Mouse (Mus musculus): ENCODE data around the gene Acot5. TPM values are rescaled to one million over a fixed set of nuclear protein-coding genes. Genes with fewer than 3 reads are reported as not detected.

Gene Acot5
- polyA plus RNA-seq, 1 experiment, result not detected

DNA sequence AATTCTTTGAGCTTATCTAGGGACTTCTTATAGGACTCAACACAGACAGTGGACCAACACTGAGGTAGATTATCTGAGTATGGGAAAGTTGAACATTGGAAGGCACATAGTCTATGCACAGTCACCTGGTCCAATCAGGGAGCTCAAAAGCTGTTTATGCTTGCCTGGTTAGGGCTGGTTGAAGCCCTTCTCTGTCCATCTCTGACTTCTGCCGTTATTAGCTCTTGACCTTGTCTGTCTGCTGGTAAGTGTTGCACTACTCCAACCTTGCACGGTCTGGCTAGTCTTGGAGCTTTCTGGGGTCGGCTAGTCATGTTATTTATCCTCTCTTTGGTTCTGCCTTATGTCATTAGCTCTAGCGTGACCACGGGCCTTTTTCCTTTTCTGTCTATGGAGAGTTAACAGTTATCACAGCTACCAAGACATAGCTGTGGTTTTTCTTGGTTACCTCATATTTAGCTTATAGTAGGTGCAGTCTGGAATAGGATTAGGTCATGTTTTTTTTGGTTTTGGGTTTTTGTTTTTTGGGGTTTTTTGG, 17.1 kb upstream of the Acot5 start, which contains the start of gene Acot3:
Gene Acot3, plus strand, starts transcription at position 208 of the 538 bp plus-strand sequence.
- no peak within 1 kb of the TSS for H3K4me3 ChIP-seq (ENCODE audit: low read depth, low read length)
- H3K4me1 ChIP-seq (ENCODE audit: control insufficient read depth, insufficient read depth, insufficient read length, low read length), result peaks cover 3% of the 10 kb centered on the region; the same call in 1 of the 2 replicates
- H3K36me3 ChIP-seq (ENCODE audit: control insufficient read depth, insufficient read depth, low read length), result no peaks in the 10 kb centered on the region
- no peak within 1 kb of the TSS for H3K27ac ChIP-seq (ENCODE audit: insufficient read depth, low read depth, low read length)
- H3K27me3 ChIP-seq (ENCODE audit: control insufficient read depth, insufficient read depth, low read length), result peaks cover 12% of the 10 kb centered on the region
- TF ChIP-seq POLR2A (IDR thresholded peaks at IDR 0.05; ENCODE audit: low read depth, low read length), result no peak
- no peak for TF ChIP-seq CTCF (IDR thresholded peaks at IDR 0.05; ENCODE audit: extremely low read depth, insufficient read length, insufficient replicate concordance, low read depth, low read length)
- WGBS, result 78% methylated on average over 5 of the region's 5 CpGs

GRCm38 (mm10) chr12:84052609-84053008, 16.5 kb upstream of the Acot5 start:
- Histone ChIP-seq H3K27me3 (ENCODE audit: control insufficient read depth, insufficient read depth, low read length) (peaks cover 12% of the 10 kb centered on the region), H3K36me3 (ENCODE audit: control insufficient read depth, insufficient read depth, low read length) (no peaks in the 10 kb centered on the region), H3K27ac (ENCODE audit: insufficient read depth, low read depth, low read length) (no peak overlapping the region), H3K4me1 (ENCODE audit: control insufficient read depth, insufficient read depth, insufficient read length, low read length) (peaks cover 3% of the 10 kb centered on the region; the same call in 1 of the 2 replicates), H3K4me3 (ENCODE audit: low read depth, low read length) (no peak overlapping the region)
- 92% methylated on average over 7 of the region's 7 CpGs for WGBS
- TF ChIP-seq POLR2A (IDR thresholded peaks at IDR 0.05; ENCODE audit: low read depth, low read length), result no peak

DNA sequence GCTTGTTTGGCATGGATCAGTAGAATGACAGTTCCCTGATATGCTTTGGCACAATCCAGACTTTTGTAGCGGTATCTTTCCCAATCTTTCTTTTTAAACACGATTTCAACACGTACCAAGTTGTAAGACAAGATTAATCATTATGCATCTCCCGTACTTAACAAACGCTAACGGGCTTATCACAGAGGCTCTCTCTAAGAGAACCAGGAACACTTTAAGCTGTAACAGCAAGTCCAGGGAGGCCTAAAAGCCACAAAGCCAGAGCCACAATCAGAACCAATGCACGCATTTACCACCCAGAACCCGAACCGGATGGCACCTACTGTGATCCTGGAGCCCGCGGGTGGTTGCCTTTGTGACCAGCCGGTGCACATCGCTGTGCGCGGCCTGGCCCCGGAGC, 16.0 kb upstream of the Acot5 start:
- no peak for TF ChIP-seq CTCF (IDR thresholded peaks at IDR 0.05; ENCODE audit: extremely low read depth, insufficient read length, insufficient replicate concordance, low read depth, low read length)
- Histone ChIP-seq H3K4me3 (ENCODE audit: low read depth, low read length) (peak overlapping the region; percentile 39), H3K27ac (ENCODE audit: insufficient read depth, low read depth, low read length) (no peak overlapping the region)

DNA sequence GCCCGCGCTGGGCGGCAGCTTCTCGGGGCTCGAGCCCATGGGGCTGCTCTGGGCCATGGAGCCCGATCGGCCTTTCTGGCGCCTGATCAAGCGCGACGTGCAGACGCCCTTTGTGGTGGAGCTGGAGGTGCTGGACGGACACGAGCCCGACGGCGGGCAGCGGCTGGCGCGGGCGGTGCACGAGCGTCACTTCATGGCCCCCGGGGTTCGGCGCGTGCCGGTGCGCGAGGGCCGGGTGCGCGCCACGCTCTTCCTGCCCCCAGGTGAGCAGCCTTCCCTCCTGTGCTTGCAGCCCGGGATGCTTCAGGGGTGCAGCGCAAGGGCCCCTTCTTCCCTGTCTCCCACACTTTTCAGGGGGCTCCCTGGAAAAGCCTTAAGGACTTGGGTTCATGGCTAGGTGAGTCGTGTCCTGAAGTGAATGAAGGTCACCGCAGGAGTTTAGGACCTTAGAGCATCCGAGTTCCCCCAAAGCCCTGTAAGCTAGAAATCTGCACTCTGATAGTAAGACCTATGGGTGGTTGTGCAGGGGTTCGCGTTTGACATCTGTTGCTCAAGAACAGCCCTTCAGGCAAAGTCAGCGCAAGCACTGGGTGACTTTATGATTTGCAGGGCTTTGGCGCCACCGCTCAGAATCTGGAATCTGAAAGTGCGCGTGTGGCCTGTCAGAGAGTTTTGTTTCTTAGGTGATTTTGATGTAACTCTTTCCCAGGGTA, 15.3 kb upstream of the Acot5 start:
- 3% methylated on average over 38 of the region's 46 CpGs for WGBS
- peak overlapping the region; percentile 39 for H3K4me3 ChIP-seq (ENCODE audit: low read depth, low read length)
- TF ChIP-seq POLR2A (IDR thresholded peaks at IDR 0.05; ENCODE audit: low read depth, low read length), result no peak
- no peak for TF ChIP-seq CTCF (IDR thresholded peaks at IDR 0.05; ENCODE audit: extremely low read depth, insufficient read length, insufficient replicate concordance, low read depth, low read length)
- H3K27me3 ChIP-seq (ENCODE audit: control insufficient read depth, insufficient read depth, low read length), result peaks cover 12% of the 10 kb centered on the region
- H3K27ac ChIP-seq (ENCODE audit: insufficient read depth, low read depth, low read length), result no peak overlapping the region
- peaks cover 3% of the 10 kb centered on the region; the same call in 1 of the 2 replicates for H3K4me1 ChIP-seq (ENCODE audit: control insufficient read depth, insufficient read depth, insufficient read length, low read length)
- H3K36me3 ChIP-seq (ENCODE audit: control insufficient read depth, insufficient read depth, low read length), result no peaks in the 10 kb centered on the region

More for the DNA sequence above, 16.0 kb upstream of the Acot5 start:
- WGBS, result 7% methylated on average over 16 of the region's 16 CpGs
- Histone ChIP-seq H3K4me1 (ENCODE audit: control insufficient read depth, insufficient read depth, insufficient read length, low read length) (peaks cover 3% of the 10 kb centered on the region; the same call in 1 of the 2 replicates), H3K27me3 (ENCODE audit: control insufficient read depth, insufficient read depth, low read length) (peaks cover 12% of the 10 kb centered on the region), H3K36me3 (ENCODE audit: control insufficient read depth, insufficient read depth, low read length) (no peaks in the 10 kb centered on the region)

DNA sequence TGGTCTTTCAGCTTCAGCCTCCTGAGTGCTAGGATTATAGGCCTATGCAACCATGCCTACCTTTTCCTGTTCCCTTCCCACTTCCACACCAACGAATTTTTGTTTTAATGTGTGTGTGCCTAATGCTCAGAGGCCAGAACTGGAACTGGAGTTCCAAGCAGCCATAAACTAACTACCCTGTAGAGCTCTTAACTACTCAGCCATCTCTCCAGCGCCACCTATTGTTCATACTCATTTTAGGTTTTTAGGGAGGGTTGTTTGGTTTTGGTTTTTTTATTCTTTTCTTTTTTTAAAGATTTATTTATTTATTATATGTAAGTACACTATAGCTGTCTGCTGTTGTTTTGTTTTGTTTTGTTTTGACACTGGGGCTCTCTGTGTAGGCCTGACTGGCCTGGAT, 8.2 kb upstream of the Acot5 start:
- no peak for TF ChIP-seq CTCF (IDR thresholded peaks at IDR 0.05; ENCODE audit: extremely low read depth, insufficient read length, insufficient replicate concordance, low read depth, low read length)
- TF ChIP-seq POLR2A (IDR thresholded peaks at IDR 0.05; ENCODE audit: low read depth, low read length), result no peak
- Histone ChIP-seq H3K27ac (ENCODE audit: insufficient read depth, low read depth, low read length) (no peak overlapping the region), H3K4me3 (ENCODE audit: low read depth, low read length) (no peak overlapping the region), H3K27me3 (ENCODE audit: control insufficient read depth, insufficient read depth, low read length) (no peaks in the 10 kb centered on the region; the same call in 1 of the 2 replicates), H3K4me1 (ENCODE audit: control insufficient read depth, insufficient read depth, insufficient read length, low read length) (no peaks in the 10 kb centered on the region), H3K36me3 (ENCODE audit: control insufficient read depth, insufficient read depth, low read length) (no peaks in the 10 kb centered on the region)
- 12% methylated on average over 2 of the region's 2 CpGs for WGBS

- WGBS, result 81% methylated on average over 20 of the region's 20 CpGs
These were observed 6.8 kb upstream of the Acot5 start for GRCm38 (mm10) chr12:84062336-84062735.

DNA sequence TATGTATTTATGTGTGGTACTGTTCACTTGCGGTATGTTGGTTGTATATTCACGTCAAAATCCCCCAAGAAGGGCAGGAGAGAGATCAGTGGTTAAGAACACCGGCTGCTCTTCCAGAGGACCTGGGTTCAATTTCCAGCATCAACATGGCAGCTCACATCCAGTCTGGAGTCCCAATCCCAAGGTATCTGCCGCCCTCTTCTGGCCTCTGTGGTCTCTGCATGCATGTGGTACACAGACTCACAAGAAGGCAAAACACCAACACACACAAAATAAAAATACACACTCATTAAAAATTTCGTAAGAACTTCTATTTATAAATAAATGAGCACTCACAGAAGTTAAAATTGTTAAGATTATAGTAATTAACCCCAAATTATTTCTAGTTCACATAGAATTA, 5.9 kb upstream of the Acot5 start:
- H3K4me1 ChIP-seq (ENCODE audit: control insufficient read depth, insufficient read depth, insufficient read length, low read length), result no peaks in the 10 kb centered on the region
- TF ChIP-seq POLR2A (IDR thresholded peaks at IDR 0.05; ENCODE audit: low read depth, low read length), result no peak
- peak; percentile 50; the same call in 1 of the 2 replicates for TF ChIP-seq CTCF (IDR thresholded peaks at IDR 0.05; ENCODE audit: extremely low read depth, insufficient read length, insufficient replicate concordance, low read depth, low read length)
- H3K36me3 ChIP-seq (ENCODE audit: control insufficient read depth, insufficient read depth, low read length), result no peaks in the 10 kb centered on the region
- H3K27ac ChIP-seq (ENCODE audit: insufficient read depth, low read depth, low read length), result no peak overlapping the region
- no peaks in the 10 kb centered on the region; the same call in 1 of the 2 replicates for H3K27me3 ChIP-seq (ENCODE audit: control insufficient read depth, insufficient read depth, low read length)
- WGBS, result 73% methylated on average over 5 of the region's 5 CpGs
- H3K4me3 ChIP-seq (ENCODE audit: low read depth, low read length), result no peak overlapping the region

More at GRCm38 (mm10) chr12:84062336-84062735, 6.8 kb upstream of the Acot5 start:
- Histone ChIP-seq H3K4me3 (ENCODE audit: low read depth, low read length) (no peak overlapping the region), H3K36me3 (ENCODE audit: control insufficient read depth, insufficient read depth, low read length) (no peaks in the 10 kb centered on the region), H3K4me1 (ENCODE audit: control insufficient read depth, insufficient read depth, insufficient read length, low read length) (no peaks in the 10 kb centered on the region), H3K27ac (ENCODE audit: insufficient read depth, low read depth, low read length) (no peak overlapping the region), H3K27me3 (ENCODE audit: control insufficient read depth, insufficient read depth, low read length) (no peaks in the 10 kb centered on the region; the same call in 1 of the 2 replicates)
- TF ChIP-seq POLR2A (IDR thresholded peaks at IDR 0.05; ENCODE audit: low read depth, low read length), result no peak
